Mouse (Mus musculus): ENCODE results near the gene Lhx9. TPM values are rescaled to one million over a fixed set of nuclear protein-coding genes. Genes with fewer than 3 reads are reported as not detected.
"Not testable (repeated sequence)": the region's sequence is repeated elsewhere in the genome, so short reads cannot be mapped to it uniquely, and the experiment has no call there.

Lhx9 gene
- polyA plus RNA-seq (2014; fragmentation: Nextera tagmentation; extraction: Ambion mirVana): 2.0 and 2.5 TPM in 2 replicates

DNA sequence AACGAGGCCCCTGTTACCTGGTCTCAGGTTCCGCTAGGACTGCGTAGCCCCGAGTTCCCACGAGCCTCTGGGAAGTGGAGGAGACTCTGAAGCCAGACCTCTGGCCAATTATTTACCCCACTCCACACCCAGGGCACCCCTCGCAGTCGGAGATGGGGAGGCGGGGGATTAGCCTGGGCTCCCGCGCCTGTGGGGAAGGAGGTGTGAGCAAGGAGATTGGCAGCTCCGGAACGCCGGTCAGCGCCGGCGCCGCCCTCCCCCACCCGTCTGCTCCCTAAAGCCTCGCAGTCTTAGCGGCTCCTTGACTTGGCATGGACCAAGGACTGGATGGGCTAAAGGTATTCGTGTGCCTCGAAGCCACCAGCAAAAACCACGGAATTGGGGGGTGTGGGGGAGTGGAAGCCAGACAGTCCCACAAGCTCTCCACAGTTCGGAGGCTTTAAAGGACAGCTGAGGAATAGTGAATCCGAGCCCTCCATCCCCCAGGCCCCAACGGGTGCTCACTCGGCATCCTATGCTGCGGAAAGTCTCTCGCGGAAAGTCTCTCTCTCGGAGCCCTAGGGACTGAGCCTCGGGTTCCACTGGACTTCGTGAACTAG is at the start of gene Lhx9:
Gene Lhx9, minus strand, starts transcription at position 67 of the 599 bp plus-strand sequence.
- Histone ChIP-seq H3K4me3 (ENCODE audit: low read depth, low read length) (peak within 1 kb of the TSS; percentile 47), H3K9ac (ENCODE audit: low read depth, low read length) (no peak within 1 kb of the TSS), H3K9me3 (replicated peaks; ENCODE audit: control insufficient read depth, low read length) (no peaks in the 10 kb centered on the region), H3K27ac (ENCODE audit: low read depth, low read length) (no peak within 1 kb of the TSS), H3K27me3 (ENCODE audit: control insufficient read depth, insufficient read depth, low read length) (peaks cover 66% of the 10 kb centered on the region), H3K4me2 (peak within 1 kb of the TSS; percentile 81), H3K36me3 (ENCODE audit: control insufficient read depth, insufficient read depth, low read length) (no peaks in the 10 kb centered on the region), H3K4me1 (ENCODE audit: control insufficient read depth, insufficient read depth, low read length) (peaks cover 14% of the 10 kb centered on the region)
- peak; percentile 52; the same call in 1 of the 2 replicates for ATAC-seq (replicated peaks; ENCODE audit: insufficient number of reproducible peaks, low FRiP score, low TSS enrichment)
- WGBS (ENCODE audit: insufficient replicate concordance): 0% methylated on average over 33 of the region's 33 CpGs

DNA sequence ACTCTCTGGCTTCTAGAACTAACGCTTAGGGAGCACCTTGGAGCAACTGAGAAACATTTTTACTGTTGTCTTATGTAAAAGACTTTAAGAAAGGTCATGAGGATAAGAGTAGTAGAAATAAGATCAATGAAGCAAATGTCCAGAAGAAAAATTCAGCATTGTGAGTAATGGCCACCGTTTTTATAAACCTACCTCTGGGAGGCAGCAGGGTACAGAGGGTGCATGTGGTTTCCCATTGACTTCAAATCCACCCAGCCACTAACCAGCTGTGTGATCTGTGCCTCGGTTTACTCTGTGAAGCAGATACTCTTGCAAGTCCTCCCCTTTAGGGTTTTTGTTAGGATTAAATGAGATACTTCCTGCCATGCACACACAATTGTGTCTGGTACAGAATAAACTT is 47.7 kb upstream of the Lhx9 start:
- no peak for ATAC-seq (replicated peaks; ENCODE audit: insufficient number of reproducible peaks, low FRiP score, low TSS enrichment)
- Histone ChIP-seq H3K4me2 (no peak overlapping the region), H3K27ac (ENCODE audit: low read depth, low read length) (no peak overlapping the region), H3K4me1 (ENCODE audit: control insufficient read depth, insufficient read depth, low read length) (no peaks in the 10 kb centered on the region), H3K9me3 (replicated peaks; ENCODE audit: control insufficient read depth, low read length) (no peaks in the 10 kb centered on the region), H3K4me3 (ENCODE audit: low read depth, low read length) (no peak overlapping the region), H3K9ac (ENCODE audit: low read depth, low read length) (no peak overlapping the region), H3K27me3 (ENCODE audit: control insufficient read depth, insufficient read depth, low read length) (no peaks in the 10 kb centered on the region), H3K36me3 (ENCODE audit: control insufficient read depth, insufficient read depth, low read length) (no peaks in the 10 kb centered on the region)
- 72% methylated on average over 3 of the region's 3 CpGs for WGBS (ENCODE audit: insufficient replicate concordance)

GRCm38 (mm10) chr1:138877470-138878254 is 29.3 kb upstream of the Lhx9 start:
- H3K27me3 ChIP-seq (ENCODE audit: control insufficient read depth, insufficient read depth, low read length): no peaks in the 10 kb centered on the region
- ATAC-seq (replicated peaks; ENCODE audit: insufficient number of reproducible peaks, low FRiP score, low TSS enrichment): no peak
- H3K4me1 ChIP-seq (ENCODE audit: control insufficient read depth, insufficient read depth, low read length): no peaks in the 10 kb centered on the region
- no peak overlapping the region for H3K4me3 ChIP-seq (ENCODE audit: low read depth, low read length)
- no peaks in the 10 kb centered on the region for H3K36me3 ChIP-seq (ENCODE audit: control insufficient read depth, insufficient read depth, low read length)
- H3K9ac ChIP-seq (ENCODE audit: low read depth, low read length): no peak overlapping the region
- 89% methylated on average over 14 of the region's 14 CpGs for WGBS (ENCODE audit: insufficient replicate concordance)
- H3K27ac ChIP-seq (ENCODE audit: low read depth, low read length): no peak overlapping the region
- H3K9me3 ChIP-seq (replicated peaks; ENCODE audit: control insufficient read depth, low read length): no peaks in the 10 kb centered on the region
- no peak overlapping the region for H3K4me2 ChIP-seq

DNA sequence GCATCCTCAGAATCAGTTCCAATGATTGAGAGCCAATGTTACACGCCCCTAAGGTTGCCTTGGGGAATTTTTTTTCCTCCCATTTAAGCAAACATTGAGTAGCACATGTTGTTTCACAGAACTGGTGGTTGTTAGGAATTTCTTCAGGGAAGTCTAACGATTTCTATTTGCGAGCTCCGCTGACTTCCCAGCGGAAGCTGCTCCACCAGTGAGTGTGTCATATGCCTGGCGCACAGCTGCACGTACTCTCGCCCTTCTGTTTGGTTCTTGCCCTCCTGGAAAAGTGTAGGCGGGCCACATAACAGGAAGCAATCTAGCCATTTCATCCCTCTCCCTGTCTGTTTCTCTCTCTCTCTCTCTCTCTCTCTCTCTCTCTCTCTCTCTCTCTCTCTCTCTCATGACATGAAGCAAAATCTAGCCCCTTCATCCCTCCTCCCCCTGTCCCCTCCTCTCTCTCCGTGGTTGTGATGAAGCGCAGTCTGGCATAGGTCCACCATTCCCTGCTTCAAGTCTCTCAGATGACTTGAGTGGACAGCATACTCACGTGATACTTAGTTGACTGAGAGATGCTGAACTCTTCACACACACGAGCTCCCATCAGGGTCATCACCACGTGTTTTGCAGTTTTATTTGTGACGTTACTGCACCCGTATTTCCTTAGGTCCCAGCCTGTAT is 28.1 kb upstream of the Lhx9 start:
- H3K27me3 ChIP-seq (ENCODE audit: control insufficient read depth, insufficient read depth, low read length): no peaks in the 10 kb centered on the region
- no peak overlapping the region for H3K4me2 ChIP-seq
- no peak for ATAC-seq (replicated peaks; ENCODE audit: insufficient number of reproducible peaks, low FRiP score, low TSS enrichment)

DNA sequence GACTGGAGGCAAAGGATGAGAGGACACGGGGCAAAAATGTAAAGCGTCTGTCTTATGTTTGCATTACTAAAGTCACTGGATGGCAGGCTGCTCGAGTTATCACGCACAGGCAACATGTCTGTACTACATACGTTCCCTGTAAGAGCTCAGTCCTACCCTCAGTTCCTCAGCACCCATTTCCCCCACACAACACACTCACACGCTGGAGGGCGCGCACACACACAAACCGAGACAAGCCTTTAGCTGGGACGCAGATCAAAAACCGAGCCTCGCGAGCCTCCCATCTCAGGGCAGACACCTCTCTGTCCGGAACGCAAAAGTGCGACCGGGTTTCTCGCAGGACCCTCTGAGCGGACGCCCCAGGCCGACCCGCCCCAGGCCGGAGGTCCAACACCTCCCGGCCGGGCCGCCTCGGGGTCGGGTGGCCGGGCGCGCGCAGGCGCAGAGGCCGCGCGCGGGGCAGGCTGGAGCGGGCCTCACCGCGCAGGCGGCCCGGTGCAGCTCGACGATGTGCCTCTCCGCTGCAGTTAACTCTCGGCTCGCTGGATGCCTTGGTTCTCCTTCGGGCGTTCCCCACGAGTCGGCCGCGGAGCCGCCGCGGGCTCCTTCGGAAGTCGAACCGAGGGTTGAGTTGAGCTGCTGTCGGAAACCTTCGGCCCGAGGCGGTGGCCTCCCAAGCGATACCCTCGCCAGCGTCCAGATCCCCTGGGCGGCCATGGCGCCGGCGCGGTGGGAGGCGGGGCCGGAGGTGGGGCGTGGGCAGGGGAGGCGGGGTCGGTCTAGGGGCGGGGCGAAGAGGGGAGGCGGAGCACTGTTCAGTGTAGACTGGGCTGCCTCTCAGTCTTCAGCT is 7.9 kb upstream of the Lhx9 start, which contains the start of gene 2310009B15Rik:
Gene 2310009B15Rik, minus strand, starts transcription at position 752 of the 850 bp plus-strand sequence.
- peak; percentile 100 for ATAC-seq (replicated peaks; ENCODE audit: insufficient number of reproducible peaks, low FRiP score, low TSS enrichment)
- not testable (repeated sequence) for H3K4me1 ChIP-seq (ENCODE audit: control insufficient read depth, insufficient read depth, low read length); H3K9me3 ChIP-seq (replicated peaks; ENCODE audit: control insufficient read depth, low read length)

More for the DNA sequence above, 28.1 kb upstream of the Lhx9 start:
- Histone ChIP-seq H3K4me1 (ENCODE audit: control insufficient read depth, insufficient read depth, low read length) (no peaks in the 10 kb centered on the region), H3K27ac (ENCODE audit: low read depth, low read length) (no peak overlapping the region), H3K4me3 (ENCODE audit: low read depth, low read length) (no peak overlapping the region), H3K9me3 (replicated peaks; ENCODE audit: control insufficient read depth, low read length) (no peaks in the 10 kb centered on the region), H3K36me3 (ENCODE audit: control insufficient read depth, insufficient read depth, low read length) (no peaks in the 10 kb centered on the region), H3K9ac (ENCODE audit: low read depth, low read length) (no peak overlapping the region)
- 65% methylated on average over 16 of the region's 16 CpGs for WGBS (ENCODE audit: insufficient replicate concordance)

DNA sequence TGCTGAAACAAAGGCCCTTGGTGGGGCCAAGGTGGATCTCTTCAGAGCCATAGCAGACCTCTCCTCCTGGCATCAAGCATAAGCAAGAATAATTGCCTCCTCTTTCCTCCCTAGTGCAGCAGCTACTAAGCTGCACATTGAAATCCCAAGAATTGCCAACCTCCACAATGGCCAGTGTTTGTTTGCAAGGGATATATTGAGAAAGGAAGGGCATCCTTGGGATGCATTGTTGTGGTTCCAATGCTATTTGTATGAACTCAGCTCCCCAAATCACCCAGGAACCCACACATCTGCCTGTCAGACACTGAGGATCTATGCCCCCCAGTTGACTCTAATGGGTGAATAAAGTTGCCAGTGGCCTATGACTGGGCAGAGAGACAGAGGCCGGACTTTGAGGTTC is 2.4 kb upstream of the Lhx9 start:
- WGBS (ENCODE audit: insufficient replicate concordance): 78% methylated on average over 1 of the region's 1 CpGs
- Histone ChIP-seq H3K36me3 (ENCODE audit: control insufficient read depth, insufficient read depth, low read length) (no peaks in the 10 kb centered on the region), H3K9ac (ENCODE audit: low read depth, low read length) (no peak overlapping the region), H3K27me3 (ENCODE audit: control insufficient read depth, insufficient read depth, low read length) (peaks cover 44% of the 10 kb centered on the region), H3K9me3 (replicated peaks; ENCODE audit: control insufficient read depth, low read length) (no peaks in the 10 kb centered on the region), H3K4me2 (no peak overlapping the region), H3K4me1 (ENCODE audit: control insufficient read depth, insufficient read depth, low read length) (peaks cover 17% of the 10 kb centered on the region), H3K27ac (ENCODE audit: low read depth, low read length) (no peak overlapping the region), H3K4me3 (ENCODE audit: low read depth, low read length) (no peak overlapping the region)
- ATAC-seq (replicated peaks; ENCODE audit: insufficient number of reproducible peaks, low FRiP score, low TSS enrichment): no peak

More for the DNA sequence above, 7.9 kb upstream of the Lhx9 start, which contains the start of gene 2310009B15Rik:
- Histone ChIP-seq H3K4me2 (peak within 1 kb of the TSS; percentile 45), H3K9ac (ENCODE audit: low read depth, low read length) (peak within 1 kb of the TSS; percentile 64; the same call in 1 of the 2 replicates), H3K27ac (ENCODE audit: low read depth, low read length) (peak within 1 kb of the TSS; percentile 80), H3K4me3 (ENCODE audit: low read depth, low read length) (peak within 1 kb of the TSS; percentile 46)
- H3K36me3 ChIP-seq (ENCODE audit: control insufficient read depth, insufficient read depth, low read length); H3K27me3 ChIP-seq (ENCODE audit: control insufficient read depth, insufficient read depth, low read length): not testable (repeated sequence)
- 0% methylated on average over 37 of the region's 79 CpGs for WGBS (ENCODE audit: insufficient replicate concordance)

DNA sequence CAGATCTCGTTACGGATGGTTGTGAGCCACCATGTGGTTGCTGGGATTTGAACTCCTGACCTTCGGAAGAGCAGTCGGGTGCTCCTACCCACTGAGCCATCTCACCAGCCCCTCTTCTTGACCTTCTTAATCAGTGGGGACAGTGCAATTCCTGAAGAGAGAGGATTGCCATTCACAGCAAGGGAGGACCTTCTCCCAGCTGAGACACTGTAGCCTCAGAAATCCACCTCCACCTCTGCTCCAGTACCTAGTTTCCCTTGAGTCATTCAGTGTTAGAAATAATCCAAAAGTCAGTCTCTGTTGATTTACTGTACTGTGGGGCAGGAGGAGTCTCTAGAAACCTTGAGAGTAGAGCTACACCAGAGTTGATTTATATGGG is 1.8 kb upstream of the Lhx9 start:
- Histone ChIP-seq H3K36me3 (ENCODE audit: control insufficient read depth, insufficient read depth, low read length) (no peaks in the 10 kb centered on the region), H3K27me3 (ENCODE audit: control insufficient read depth, insufficient read depth, low read length) (peaks cover 51% of the 10 kb centered on the region), H3K9me3 (replicated peaks; ENCODE audit: control insufficient read depth, low read length) (no peaks in the 10 kb centered on the region), H3K4me2 (no peak overlapping the region), H3K9ac (ENCODE audit: low read depth, low read length) (no peak overlapping the region), H3K27ac (ENCODE audit: low read depth, low read length) (no peak overlapping the region), H3K4me1 (ENCODE audit: control insufficient read depth, insufficient read depth, low read length) (peaks cover 14% of the 10 kb centered on the region), H3K4me3 (ENCODE audit: low read depth, low read length) (no peak overlapping the region)
- 33% methylated on average over 2 of the region's 4 CpGs for WGBS (ENCODE audit: insufficient replicate concordance)
- ATAC-seq (replicated peaks; ENCODE audit: insufficient number of reproducible peaks, low FRiP score, low TSS enrichment): no peak
